Mouse (Mus musculus): Measurements from ENCODE around the gene Vta1. TPM values are rescaled to one million over a fixed set of nuclear protein-coding genes. Genes with fewer than 3 reads are reported as not detected.

Vta1 gene
- polyA plus RNA-seq, 1 experiment, result 39.1 TPM

DNA sequence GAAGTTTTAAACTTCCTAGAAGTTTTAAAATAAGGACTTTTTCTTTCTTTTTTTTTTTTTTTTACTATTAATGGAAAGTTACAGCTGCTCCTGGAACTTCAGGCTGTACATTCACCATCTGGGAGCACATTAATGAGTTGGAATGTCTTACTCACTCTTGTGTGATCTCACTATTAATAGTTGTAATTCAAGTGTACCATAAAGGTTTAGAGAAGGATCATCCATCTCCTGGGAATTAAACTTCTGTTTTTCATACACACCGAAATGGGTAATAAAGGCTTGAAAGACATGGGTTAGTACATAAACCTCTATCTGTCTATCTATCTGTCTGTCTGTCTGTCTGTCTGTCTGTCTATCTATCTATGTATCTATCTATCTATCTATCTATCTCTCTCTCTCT is 87.1 kb downstream of the Vta1 start:
- H3K27ac ChIP-seq (replicated peaks; ENCODE audit: low read depth, low read length), result no peak overlapping the region
- no peaks in the 10 kb centered on the region for H3K4me1 ChIP-seq (ENCODE audit: control insufficient read depth, insufficient read depth, insufficient read length, low read length)
- no peak overlapping the region for H3K4me3 ChIP-seq (ENCODE audit: insufficient read depth, low read depth, low read length)

DNA sequence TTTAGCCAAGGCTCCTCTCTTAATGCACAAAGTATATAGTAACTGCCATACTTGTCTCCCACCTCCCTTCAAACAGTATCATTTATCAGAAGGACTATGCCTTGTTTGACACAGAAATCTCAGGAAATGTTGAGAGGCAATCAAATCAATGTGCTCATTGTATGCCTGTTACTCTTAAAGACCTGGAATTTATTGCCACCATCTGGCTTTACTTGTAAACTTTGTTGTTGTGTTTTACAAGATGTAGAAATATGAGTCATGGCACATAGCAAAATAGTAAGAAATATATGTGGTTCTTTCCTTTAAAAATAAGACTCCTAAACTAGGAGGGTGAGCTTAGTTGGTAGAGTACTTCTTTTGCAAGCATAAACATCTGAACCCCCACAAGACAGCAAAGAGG is 89.9 kb downstream of the Vta1 start:
- H3K27ac ChIP-seq (replicated peaks; ENCODE audit: low read depth, low read length), result no peak overlapping the region
- H3K4me1 ChIP-seq (ENCODE audit: control insufficient read depth, insufficient read depth, insufficient read length, low read length), result no peaks in the 10 kb centered on the region
- no peak overlapping the region for H3K4me3 ChIP-seq (ENCODE audit: insufficient read depth, low read depth, low read length)

DNA sequence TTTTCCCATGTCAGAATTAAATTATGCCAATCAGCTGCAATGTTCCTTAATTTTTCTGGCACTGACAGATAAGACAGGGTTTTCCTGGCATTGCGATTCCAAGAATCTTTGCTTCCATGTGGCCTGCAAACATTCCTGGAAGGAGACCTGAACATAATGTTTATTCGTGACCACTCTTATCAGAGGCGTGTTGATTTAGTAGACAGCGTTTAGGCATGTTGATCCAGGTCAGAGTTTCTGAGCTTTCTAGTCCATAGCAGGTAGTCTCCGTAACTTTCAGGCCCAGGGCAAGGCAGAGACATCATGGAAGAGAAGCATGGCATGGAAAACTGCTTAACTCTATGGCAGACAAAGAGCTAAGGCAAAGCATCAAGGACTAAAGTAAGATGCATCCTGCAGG is 97.8 kb downstream of the Vta1 start:
- Histone ChIP-seq H3K4me1 (ENCODE audit: control insufficient read depth, insufficient read depth, insufficient read length, low read length) (no peaks in the 10 kb centered on the region), H3K4me3 (ENCODE audit: insufficient read depth, low read depth, low read length) (no peak overlapping the region)

More for the DNA sequence above, 97.8 kb downstream of the Vta1 start:
- no peak overlapping the region for H3K27ac ChIP-seq (replicated peaks; ENCODE audit: low read depth, low read length)

Other genes starting within 250 kb of the Vta1 start
- gene Adgrg6, start 159.9 kb downstream of the Vta1 start, polyA plus RNA-seq (2012; ENCODE audit: insufficient read depth, insufficient read length, missing spikeins), result 0.79 and 0.99 TPM in 2 replicates
- gene Nmbr, start within 50 bp of the Vta1 start, polyA plus RNA-seq (2012; ENCODE audit: insufficient read depth, insufficient read length, missing spikeins), result 1.7 TPM in 1 of 2 replicates, not detected in the other
- not detected in 2 replicates for gene Gje1, start 12.7 kb upstream of the Vta1 start, polyA plus RNA-seq (2012; ENCODE audit: insufficient read depth, insufficient read length, missing spikeins)